Mouse (Mus musculus) kidney, embryonic 15.5 days (tissue): Measurements from ENCODE around the gene Pik3c2a. TPM values are rescaled to one million over a fixed set of nuclear protein-coding genes. Genes with fewer than 3 reads are reported as not detected.
A peak's percentile ranks its signal among the peaks of the same experiment; 100 is the strongest.
"Not testable (repeated sequence)": the region's sequence is repeated elsewhere in the genome, so short reads cannot be mapped to it uniquely, and the experiment has no call there.

Experiments used
- ATAC-seq: fragments of 200-750 bp; cut with Nextera tagmentation; replicated peaks from 2 replicates; pipeline ENCODE4 v1.8.0; 2017; ENCODE audit warnings: moderate TSS enrichment; ENCODE audit not compliant: low FRiP score
- H3K27ac ChIP-seq: fragments of 300-500 bp; sonication (generic); 2 replicates; pipeline ENCODE4 v1.5.1; 2015; ENCODE audit warnings: mild to moderate bottlenecking, inconsistent platforms
- H3K27me3 ChIP-seq: fragments of 300-500 bp; sonication (generic); 2 replicates; pipeline ENCODE4 v1.6.1; 2015; ENCODE audit warnings: inconsistent platforms
- H3K36me3 ChIP-seq: fragments of 300-500 bp; sonication (generic); 2 replicates; pipeline ENCODE4 v1.6.1; 2015; ENCODE audit warnings: inconsistent platforms
- H3K4me1 ChIP-seq: fragments of 300-500 bp; sonication (generic); 2 replicates; pipeline ENCODE4 v1.6.1; 2015; ENCODE audit warnings: inconsistent platforms
- H3K4me2 ChIP-seq: fragments of 300-500 bp; sonication (generic); 2 replicates; pipeline ENCODE4 v1.6.1; 2015; ENCODE audit warnings: moderate library complexity, mild to moderate bottlenecking, inconsistent platforms
- H3K4me3 ChIP-seq: fragments of 300-500 bp; sonication (generic); replicated peaks from 2 replicates; pipeline ENCODE4 v1.5.1; 2015; ENCODE audit warnings: mild to moderate bottlenecking, inconsistent platforms
- H3K9ac ChIP-seq: fragments of 300-500 bp; sonication (generic); 2 replicates; pipeline ENCODE4 v1.6.1; 2015; ENCODE audit warnings: mild to moderate bottlenecking, inconsistent platforms
- H3K9me3 ChIP-seq: fragments of 300-500 bp; sonication (generic); replicated peaks from 2 replicates; pipeline ENCODE4 v1.6.1; 2016; ENCODE audit warnings: inconsistent platforms
- WGBS: fragments of 180-500 bp; shearing (Covaris S2); methylation state at CpG from one replicate; pipeline ENCODE4 v1.1.7; 2015; ENCODE audit warnings: mixed read lengths; 5-methylcytosine and 5-hydroxymethylcytosine counted together
- polyA plus RNA-seq: library from polyadenylated mRNA; unstranded; fragments of >200 nt; fragmentation: Nextera tagmentation; extraction: Ambion mirVana; gene quantifications from 2 replicates; pipeline ENCODE4 v1.2.1, GENCODE M21; 2015

The Pik3c2a gene
- polyA plus RNA-seq, 1 experiment from 2014 or later: 33.1 TPM

DNA sequence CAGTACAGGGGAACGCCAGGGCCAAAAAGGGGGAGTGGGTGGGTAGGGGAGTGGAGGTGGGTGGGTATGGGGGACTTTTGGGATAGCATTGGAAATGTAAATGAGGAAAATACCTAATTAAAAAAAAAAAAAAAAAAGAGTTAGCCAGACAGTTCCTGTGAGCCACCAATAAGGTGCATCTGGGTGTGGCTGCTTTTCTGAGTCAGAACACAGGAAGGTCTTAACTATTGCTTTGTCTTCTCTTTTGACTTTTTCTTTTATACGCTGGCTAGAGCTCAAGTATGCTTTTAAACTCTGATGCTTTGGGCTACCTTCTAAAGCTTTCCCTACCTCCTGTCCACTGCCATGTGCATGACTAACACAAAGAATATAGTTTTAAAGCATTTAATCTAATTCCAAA is 55.9 kb downstream of the Pik3c2a start:
- not testable (repeated sequence) for H3K4me3 ChIP-seq, H3K27me3 ChIP-seq, H3K9ac ChIP-seq, H3K4me2 ChIP-seq, H3K27ac ChIP-seq, H3K9me3 ChIP-seq, ATAC-seq, H3K4me1 ChIP-seq
- 89% methylated on average over 2 of the region's 2 CpGs for WGBS
- peaks cover 30% of the 10 kb centered on the region for H3K36me3 ChIP-seq

DNA sequence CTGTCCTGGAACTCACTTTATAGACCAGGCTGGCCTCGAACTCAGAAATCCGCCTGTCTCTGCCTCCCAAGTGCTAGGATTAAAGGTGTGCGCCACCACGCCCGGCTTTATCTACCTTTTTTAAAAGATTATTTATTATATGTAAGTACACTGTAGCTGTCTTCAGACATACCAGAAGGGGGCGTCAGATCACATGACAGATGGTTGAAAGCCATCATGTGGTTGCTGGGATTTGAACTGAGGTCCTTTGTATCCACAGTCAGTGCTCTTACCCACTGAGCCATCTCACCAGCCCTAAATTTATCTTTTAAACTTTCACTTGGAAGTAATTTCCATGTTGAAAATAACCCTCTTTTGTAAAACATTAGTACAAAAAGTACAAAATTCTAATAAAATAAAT is 64.1 kb downstream of the Pik3c2a start:
- 92% methylated on average over 6 of the region's 6 CpGs for WGBS
- H3K4me2 ChIP-seq, H3K4me1 ChIP-seq, H3K27ac ChIP-seq, H3K9me3 ChIP-seq, H3K9ac ChIP-seq, H3K27me3 ChIP-seq, H3K4me3 ChIP-seq, ATAC-seq: not testable (repeated sequence)
- peaks cover 57% of the 10 kb centered on the region for H3K36me3 ChIP-seq

GRCm38 (mm10) chr7:116374284-116374683 is 69.0 kb downstream of the Pik3c2a start:
- ATAC-seq: no peak
- Histone ChIP-seq H3K27ac (no peak overlapping the region), H3K4me2 (no peak overlapping the region), H3K4me3 (no peak overlapping the region), H3K9ac (no peak overlapping the region), H3K36me3 (peaks cover 60% of the 10 kb centered on the region), H3K4me1 (no peaks in the 10 kb centered on the region), H3K9me3 (no peaks in the 10 kb centered on the region), H3K27me3 (no peaks in the 10 kb centered on the region)
- 95% methylated on average over 1 of the region's 1 CpGs for WGBS

GRCm38 (mm10) chr7:116336226-116336625 is 107.0 kb downstream of the Pik3c2a start:
- Histone ChIP-seq H3K36me3 (peaks cover 46% of the 10 kb centered on the region), H3K9me3 (no peaks in the 10 kb centered on the region), H3K4me2 (no peak overlapping the region), H3K27ac (no peak overlapping the region), H3K4me1 (peaks cover 19% of the 10 kb centered on the region), H3K4me3 (no peak overlapping the region), H3K9ac (no peak overlapping the region), H3K27me3 (no peaks in the 10 kb centered on the region)
- WGBS: 21% methylated on average over 1 of the region's 1 CpGs
- ATAC-seq: no peak

GRCm38 (mm10) chr7:116335133-116335532 is 108.1 kb downstream of the Pik3c2a start:
- Histone ChIP-seq H3K36me3 (peaks cover 48% of the 10 kb centered on the region), H3K4me1 (peaks cover 19% of the 10 kb centered on the region), H3K4me2 (peak overlapping the region; percentile 81), H3K9me3 (no peaks in the 10 kb centered on the region), H3K4me3 (peak overlapping the region; percentile 94), H3K27me3 (no peaks in the 10 kb centered on the region), H3K27ac (no peak overlapping the region), H3K9ac (peak overlapping the region; percentile 98)
- no peak for ATAC-seq
- 78% methylated on average over 6 of the region's 6 CpGs for WGBS

DNA sequence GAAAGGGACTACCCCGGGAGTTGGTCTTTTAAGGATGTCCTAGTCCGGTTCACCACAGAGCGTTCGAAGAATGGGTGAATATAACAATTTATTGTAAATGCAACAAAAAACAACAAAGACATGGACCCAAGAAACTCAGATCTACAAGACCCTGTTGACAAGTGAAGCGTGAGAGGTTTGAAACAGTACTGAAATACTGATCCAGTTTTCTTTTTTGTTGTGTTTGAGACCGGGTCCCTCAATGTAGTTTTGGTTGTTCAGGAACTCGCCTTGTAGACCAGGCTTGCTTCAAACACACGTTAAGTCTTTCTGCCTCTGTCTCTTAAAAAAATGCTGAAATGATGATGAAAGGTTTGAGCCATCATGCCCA is 108.6 kb downstream of the Pik3c2a start:
- peak overlapping the region; percentile 98 for H3K9ac ChIP-seq
- peak overlapping the region; percentile 81 for H3K4me2 ChIP-seq
- WGBS: 18% methylated on average over 8 of the region's 8 CpGs
- peak overlapping the region; percentile 78 for H3K27ac ChIP-seq
- H3K36me3 ChIP-seq: peaks cover 48% of the 10 kb centered on the region
- peak overlapping the region; percentile 94 for H3K4me3 ChIP-seq
- no peak for ATAC-seq
- H3K27me3 ChIP-seq: no peaks in the 10 kb centered on the region
- peaks cover 19% of the 10 kb centered on the region for H3K4me1 ChIP-seq
- H3K9me3 ChIP-seq: no peaks in the 10 kb centered on the region

GRCm38 (mm10) chr7:116333713-116334668 is 109.3 kb downstream of the Pik3c2a start, which contains the start of gene Rps13:
Rps13 (minus strand) TSS chr7:116334195.
- under 1% methylated on average over 78 of the region's 78 CpGs for WGBS
- H3K4me3 ChIP-seq: peak within 1 kb of the TSS; percentile 94
- ATAC-seq: peak; percentile 99

GRCm38 (mm10) chr7:116331246-116331645 is 112.0 kb downstream of the Pik3c2a start:
- Histone ChIP-seq H3K4me3 (no peak overlapping the region), H3K9me3 (no peaks in the 10 kb centered on the region), H3K27ac (no peak overlapping the region), H3K4me1 (peaks cover 19% of the 10 kb centered on the region), H3K9ac (no peak overlapping the region), H3K27me3 (no peaks in the 10 kb centered on the region), H3K36me3 (peaks cover 48% of the 10 kb centered on the region), H3K4me2 (no peak overlapping the region)
- 92% methylated on average over 2 of the region's 2 CpGs for WGBS
- ATAC-seq: no peak

More at GRCm38 (mm10) chr7:116333713-116334668, 109.3 kb downstream of the Pik3c2a start, which contains the start of gene Rps13:
- peaks cover 19% of the 10 kb centered on the region for H3K4me1 ChIP-seq
- peaks cover 49% of the 10 kb centered on the region for H3K36me3 ChIP-seq
- H3K4me2 ChIP-seq: peak within 1 kb of the TSS; percentile 81
- no peaks in the 10 kb centered on the region for H3K9me3 ChIP-seq
- H3K9ac ChIP-seq: peak within 1 kb of the TSS; percentile 98
- peak within 1 kb of the TSS; percentile 91 for H3K27ac ChIP-seq
- H3K27me3 ChIP-seq: no peaks in the 10 kb centered on the region

DNA sequence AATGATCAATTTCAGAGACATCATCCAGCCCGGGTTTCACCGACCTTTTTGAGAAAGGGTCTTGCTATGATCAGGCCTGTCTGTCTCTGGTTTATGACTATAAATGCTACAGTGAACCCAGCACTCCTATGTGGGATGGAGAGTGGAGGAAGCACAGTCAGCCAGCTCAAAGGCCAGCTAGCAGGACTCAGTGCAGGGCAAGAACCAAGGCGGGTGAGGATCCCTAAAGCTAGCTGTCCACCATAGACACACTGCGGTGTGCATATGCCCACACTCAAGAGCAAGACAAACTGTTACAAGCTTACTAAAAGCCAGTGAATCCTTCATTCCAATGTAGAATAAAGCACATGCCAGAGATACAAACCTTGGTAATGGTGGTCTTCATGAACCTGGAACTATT is 113.4 kb downstream of the Pik3c2a start:
- Histone ChIP-seq H3K27me3 (no peaks in the 10 kb centered on the region), H3K4me2 (no peak overlapping the region), H3K9ac (no peak overlapping the region), H3K27ac (no peak overlapping the region), H3K36me3 (peaks cover 48% of the 10 kb centered on the region), H3K9me3 (no peaks in the 10 kb centered on the region), H3K4me3 (no peak overlapping the region), H3K4me1 (peaks cover 16% of the 10 kb centered on the region)
- ATAC-seq: no peak
- WGBS: 87% methylated on average over 4 of the region's 4 CpGs

GRCm38 (mm10) chr7:116328777-116329176 is 114.5 kb downstream of the Pik3c2a start:
- WGBS: 74% methylated on average over 7 of the region's 7 CpGs
- Histone ChIP-seq H3K4me3 (no peak overlapping the region), H3K4me2 (no peak overlapping the region), H3K9ac (no peak overlapping the region), H3K27me3 (no peaks in the 10 kb centered on the region), H3K4me1 (peaks cover 11% of the 10 kb centered on the region), H3K36me3 (peaks cover 48% of the 10 kb centered on the region), H3K9me3 (no peaks in the 10 kb centered on the region), H3K27ac (no peak overlapping the region)
- ATAC-seq: no peak

GRCm38 (mm10) chr7:116327901-116328300 is 115.3 kb downstream of the Pik3c2a start:
- Histone ChIP-seq H3K4me1 (peaks cover 11% of the 10 kb centered on the region), H3K4me3 (no peak overlapping the region), H3K9ac (no peak overlapping the region), H3K36me3 (peaks cover 46% of the 10 kb centered on the region), H3K27ac (no peak overlapping the region), H3K27me3 (no peaks in the 10 kb centered on the region), H3K9me3 (no peaks in the 10 kb centered on the region), H3K4me2 (no peak overlapping the region)
- 85% methylated on average over 5 of the region's 5 CpGs for WGBS
- no peak for ATAC-seq

- H3K36me3 ChIP-seq: peaks cover 3% of the 10 kb centered on the region
- no peak overlapping the region for H3K9ac ChIP-seq
- 32% methylated on average over 10 of the region's 10 CpGs for WGBS
- no peak overlapping the region for H3K27ac ChIP-seq
- H3K4me3 ChIP-seq: no peak overlapping the region
- H3K27me3 ChIP-seq: no peaks in the 10 kb centered on the region
- H3K4me2 ChIP-seq: peak overlapping the region; percentile 32; the same call in 1 of the 2 replicates
- H3K4me1 ChIP-seq: peaks cover 3% of the 10 kb centered on the region
- no peaks in the 10 kb centered on the region for H3K9me3 ChIP-seq
- ATAC-seq: peak; percentile 83
Observed at GRCm38 (mm10) chr7:116323331-116323964, 119.8 kb downstream of the Pik3c2a start.
